Mouse (Mus musculus): ENCODE results near the gene Zfyve28. TPM values are rescaled to one million over a fixed set of nuclear protein-coding genes. Genes with fewer than 3 reads are reported as not detected.

Zfyve28 gene
- under 1 TPM; 0.65 to 0.75 TPM for total RNA-seq (2021)
- 1.3 and 1.7 TPM in 2 replicates for polyA plus RNA-seq (2012; rRNA removed)
- long read RNA-seq = 0 reads

DNA sequence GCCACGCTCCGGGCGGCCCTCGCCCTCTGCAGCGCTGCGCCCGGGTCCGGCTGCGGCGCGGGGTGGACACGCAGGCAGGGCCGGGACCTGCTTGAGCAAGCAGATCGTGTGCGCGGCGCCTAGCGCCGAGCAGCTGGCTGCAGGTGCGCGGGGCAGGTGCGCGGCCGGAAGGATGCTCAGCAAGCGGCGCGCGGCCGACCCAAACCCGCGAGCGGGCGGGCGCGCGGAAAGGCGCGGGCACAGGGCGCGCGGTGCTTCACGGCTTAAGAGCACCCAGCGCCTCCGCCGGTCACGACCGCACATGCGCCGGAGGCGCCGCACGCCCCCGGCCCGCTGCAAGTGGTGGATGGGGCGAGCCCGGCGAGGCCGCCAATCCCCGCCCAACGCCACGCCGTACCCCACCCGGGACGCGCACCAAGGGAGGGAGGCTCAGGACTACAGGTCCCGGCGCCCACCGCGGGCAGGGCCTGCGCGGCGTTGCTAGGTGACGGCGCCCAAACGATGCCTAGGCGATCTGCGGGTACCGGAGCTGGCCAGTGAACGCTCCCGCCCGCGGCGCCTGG, at the start of gene Zfyve28, which contains the start of gene Cfap99:
Gene Zfyve28, minus strand, starts transcription at position 296 of the 563 bp plus-strand sequence.
Gene Cfap99, plus strand, starts transcription at position 447 of the 563 bp plus-strand sequence.
- peaks cover 3% of the 10 kb centered on the region; the same call in 1 of the 2 replicates for H3K4me1 ChIP-seq (ENCODE audit: control insufficient read depth, insufficient read depth, low read length)
- peak; percentile 76 to 78 for DNase-seq
- peak within 1 kb of the TSS; percentile 33 for H3K9ac ChIP-seq (ENCODE audit: low read depth, low read length)
- H3K36me3 ChIP-seq (ENCODE audit: control insufficient read depth, insufficient read depth, low read length) = no peaks in the 10 kb centered on the region
- H3K79me2 ChIP-seq (replicated peaks; ENCODE audit: control insufficient read depth, insufficient read depth, low read length) = no peaks in the 10 kb centered on the region
- TF ChIP-seq POLR2A (IDR thresholded peaks at IDR 0.05; ENCODE audit: insufficient read depth, low read depth, low read length) (no peak), EP300 (IDR thresholded peaks at IDR 0.05; ENCODE audit: insufficient read depth, low read depth, low read length) (no peak), CTCF (IDR thresholded peaks at IDR 0.05) (no peak)
- WGBS = under 1% methylated on average over 76 of the region's 83 CpGs
- H3K27me3 ChIP-seq (ENCODE audit: control insufficient read depth, insufficient read depth, low read length) = peaks cover 15% of the 10 kb centered on the region
- peak within 1 kb of the TSS; percentile 49 for H3K4me3 ChIP-seq
- no peak within 1 kb of the TSS for H3K27ac ChIP-seq
- intact Hi-C loops (cut with DNase I) = no loop called here

- WGBS = under 1% methylated on average over 42 of the region's 42 CpGs
- H3K36me3 ChIP-seq (ENCODE audit: control insufficient read depth, insufficient read depth, low read length) = peaks cover 14% of the 10 kb centered on the region
- H3K27ac ChIP-seq = peak overlapping the region; percentile 87
- no peaks in the 10 kb centered on the region for H3K27me3 ChIP-seq (ENCODE audit: control insufficient read depth, insufficient read depth, low read length)
- H3K4me1 ChIP-seq (ENCODE audit: control insufficient read depth, insufficient read depth, low read length) = peaks cover 6% of the 10 kb centered on the region
- DNase-seq = peak; percentile 63 to 65
- H3K9ac ChIP-seq (ENCODE audit: low read depth, low read length) = peak overlapping the region; percentile 93
- peaks cover 2% of the 10 kb centered on the region; the same call in 1 of the 2 replicates for H3K79me2 ChIP-seq (replicated peaks; ENCODE audit: control insufficient read depth, insufficient read depth, low read length)
- TF ChIP-seq POLR2A (IDR thresholded peaks at IDR 0.05; ENCODE audit: insufficient read depth, low read depth, low read length) (no peak), EP300 (IDR thresholded peaks at IDR 0.05; ENCODE audit: insufficient read depth, low read depth, low read length) (no peak)
- intact Hi-C loops (cut with DNase I) = loop anchor here (1.0 kb wide), 1 partner anchor 32 kb away; the partner anchor contains the start of gene Fam193a
- H3K4me3 ChIP-seq = peak overlapping the region; percentile 97
Measured at GRCm38 (mm10) chr5:34336775-34337450, 48.7 kb upstream of the Zfyve28 start.

DNA sequence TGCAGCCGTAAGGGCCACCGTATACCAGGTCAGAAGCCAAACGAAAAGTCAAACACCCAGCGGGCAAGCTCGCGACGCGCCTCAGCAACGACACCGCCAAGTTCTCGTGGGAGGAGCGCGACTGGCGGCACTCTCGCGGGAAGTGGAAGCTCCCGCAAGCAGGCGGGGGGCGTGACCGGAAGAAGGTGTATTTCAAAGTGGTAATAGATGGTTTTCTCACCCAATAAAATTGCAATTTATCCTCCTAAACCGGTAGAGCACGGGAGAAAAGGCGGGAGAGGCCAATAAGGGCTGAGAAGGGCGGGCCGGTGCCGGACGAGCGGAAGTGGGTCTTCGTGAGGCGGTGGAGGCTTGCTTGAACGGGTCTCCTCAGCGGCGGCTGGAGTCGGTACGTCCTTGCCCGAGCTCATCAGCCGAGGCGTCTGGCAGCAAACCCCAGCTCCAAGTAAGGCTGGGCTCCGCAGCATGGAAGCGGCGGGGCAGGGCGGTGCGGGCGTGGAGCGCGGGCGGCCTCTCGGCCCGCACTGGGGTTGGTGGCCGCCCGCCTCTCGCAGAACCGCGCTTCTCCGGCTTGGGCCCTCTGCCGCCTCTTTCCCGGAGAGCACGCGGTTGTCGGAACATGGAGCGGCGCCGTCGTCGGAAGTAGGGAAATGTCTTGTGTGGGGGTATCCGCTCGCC, 48.0 kb upstream of the Zfyve28 start, which contains the start of gene Rnf4:
Gene Rnf4, plus strand, starts transcription at position 193 of the 678 bp plus-strand sequence.
- Histone ChIP-seq H3K79me2 (replicated peaks; ENCODE audit: control insufficient read depth, insufficient read depth, low read length) (peaks cover 2% of the 10 kb centered on the region; the same call in 1 of the 2 replicates), H3K4me1 (ENCODE audit: control insufficient read depth, insufficient read depth, low read length) (peaks cover 6% of the 10 kb centered on the region), H3K36me3 (ENCODE audit: control insufficient read depth, insufficient read depth, low read length) (peaks cover 14% of the 10 kb centered on the region), H3K9ac (ENCODE audit: low read depth, low read length) (peak within 1 kb of the TSS; percentile 93), H3K27me3 (ENCODE audit: control insufficient read depth, insufficient read depth, low read length) (no peaks in the 10 kb centered on the region), H3K27ac (peak within 1 kb of the TSS; percentile 89), H3K4me3 (peak within 1 kb of the TSS; percentile 97)
- TF ChIP-seq POLR2A (IDR thresholded peaks at IDR 0.05; ENCODE audit: insufficient read depth, low read depth, low read length) (peak; percentile 98), EP300 (IDR thresholded peaks at IDR 0.05; ENCODE audit: insufficient read depth, low read depth, low read length) (peak; percentile 67; the same call in 1 of the 2 replicates), CTCF (IDR thresholded peaks at IDR 0.05) (no peak)
- peak; percentile 98 for DNase-seq
- intact Hi-C loops (cut with DNase I) = loop anchor here (1.0 kb wide), 1 partner anchor 33 kb away; the partner anchor contains the start of gene Fam193a
- WGBS = under 1% methylated on average over 67 of the region's 67 CpGs

DNA sequence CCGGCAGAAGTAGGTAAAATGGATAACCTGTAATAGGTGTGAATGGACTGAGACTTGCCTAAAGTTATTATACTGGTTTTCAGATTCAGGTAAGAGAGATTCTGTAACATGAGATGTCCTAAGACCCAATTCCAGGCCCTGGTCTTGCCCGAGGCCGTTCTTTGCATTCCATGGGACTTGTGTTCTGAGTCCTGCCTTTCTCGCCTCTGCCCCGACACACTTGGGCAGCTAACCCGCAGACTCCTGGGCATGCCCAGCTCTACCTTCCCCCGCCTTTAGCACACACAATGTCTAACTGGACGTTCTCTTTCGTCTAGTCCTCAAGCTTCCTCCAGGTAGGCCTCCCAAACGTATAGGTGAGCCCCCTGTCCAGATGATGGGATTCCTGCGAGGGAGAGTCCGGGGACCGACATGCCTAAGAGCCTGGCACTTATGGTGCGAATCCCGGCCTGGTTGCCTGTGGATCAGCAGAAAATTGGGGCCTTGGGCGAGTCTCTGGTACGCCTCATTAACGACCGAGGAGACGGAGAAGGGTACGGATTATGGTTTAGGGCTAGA, 47.4 kb upstream of the Zfyve28 start:
- Histone ChIP-seq H3K4me1 (ENCODE audit: control insufficient read depth, insufficient read depth, low read length) (peaks cover 6% of the 10 kb centered on the region), H3K27ac (peak overlapping the region; percentile 89), H3K36me3 (ENCODE audit: control insufficient read depth, insufficient read depth, low read length) (peaks cover 14% of the 10 kb centered on the region), H3K4me3 (peak overlapping the region; percentile 69), H3K9ac (ENCODE audit: low read depth, low read length) (peak overlapping the region; percentile 77), H3K79me2 (replicated peaks; ENCODE audit: control insufficient read depth, insufficient read depth, low read length) (peaks cover 2% of the 10 kb centered on the region; the same call in 1 of the 2 replicates), H3K27me3 (ENCODE audit: control insufficient read depth, insufficient read depth, low read length) (no peaks in the 10 kb centered on the region)
- TF ChIP-seq POLR2A (IDR thresholded peaks at IDR 0.05; ENCODE audit: insufficient read depth, low read depth, low read length) (no peak), EP300 (IDR thresholded peaks at IDR 0.05; ENCODE audit: insufficient read depth, low read depth, low read length) (no peak), CTCF (IDR thresholded peaks at IDR 0.05) (no peak)
- intact Hi-C loops (cut with DNase I) = loop anchor here (1.0 kb wide), 1 partner anchor 34 kb away; the partner anchor contains the start of gene Fam193a
- 1% methylated on average over 21 of the region's 21 CpGs for WGBS
- DNase-seq = no peak

GRCm38 (mm10) chr5:34334081-34334480, 45.8 kb upstream of the Zfyve28 start:
- intact Hi-C loops (cut with DNase I) = no loop called here
- no peaks in the 10 kb centered on the region for H3K27me3 ChIP-seq (ENCODE audit: control insufficient read depth, insufficient read depth, low read length)
- H3K79me2 ChIP-seq (replicated peaks; ENCODE audit: control insufficient read depth, insufficient read depth, low read length) = peaks cover 2% of the 10 kb centered on the region; the same call in 1 of the 2 replicates
- no peak for DNase-seq
- H3K9ac ChIP-seq (ENCODE audit: low read depth, low read length) = no peak overlapping the region
- H3K4me1 ChIP-seq (ENCODE audit: control insufficient read depth, insufficient read depth, low read length) = peaks cover 3% of the 10 kb centered on the region
- H3K27ac ChIP-seq = no peak overlapping the region
- H3K36me3 ChIP-seq (ENCODE audit: control insufficient read depth, insufficient read depth, low read length) = peaks cover 11% of the 10 kb centered on the region
- no peak overlapping the region for H3K4me3 ChIP-seq
- 87% methylated on average over 1 of the region's 1 CpGs for WGBS
- TF ChIP-seq EP300 (IDR thresholded peaks at IDR 0.05; ENCODE audit: insufficient read depth, low read depth, low read length) (no peak), CTCF (IDR thresholded peaks at IDR 0.05) (no peak), POLR2A (IDR thresholded peaks at IDR 0.05; ENCODE audit: insufficient read depth, low read depth, low read length) (no peak)
